Mouse (Mus musculus) cerebellum, adult 2 months (tissue): ENCODE results near the gene Snx21. TPM values are rescaled to one million over a fixed set of nuclear protein-coding genes. Genes with fewer than 3 reads are reported as not detected.

Source experiments
- DNase-seq, 2 experiments: peaks; one replicate each; pipeline ENCODE4 v3.0.0; 2021
- H3K27ac ChIP-seq: fragments of 200-500 bp; 2 replicates; pipeline ENCODE4 v1.5.1; 2012; ENCODE audit warnings: low read length, control low read depth, inconsistent platforms; ENCODE audit not compliant: insufficient read depth
- H3K27me3 ChIP-seq: fragments of 200-500 bp; 2 replicates; pipeline ENCODE4 v1.6.1; 2012; ENCODE audit warnings: inconsistent platforms, mild to moderate bottlenecking, low read length, moderate library complexity; ENCODE audit not compliant: control insufficient read depth, insufficient read depth
- H3K4me1 ChIP-seq: fragments of 200-500 bp; 2 replicates; pipeline ENCODE4 v1.6.1; 2011; ENCODE audit warnings: low read length; ENCODE audit not compliant: control insufficient read depth, insufficient read depth
- H3K4me3 ChIP-seq: fragments of 200-500 bp; replicated peaks from 2 replicates; pipeline ENCODE3; 2011; ENCODE audit warnings: mild to moderate bottlenecking, low read depth, low read length, control low read depth; ENCODE audit not compliant: insufficient read depth
- CTCF ChIP-seq: fragments of 200-500 bp; IDR thresholded peaks from 2 replicates; pipeline ENCODE4 v1.5.1; 2011; ENCODE audit warnings: low read depth, mild to moderate bottlenecking, control low read depth, low read length, moderate library complexity, borderline replicate concordance; ENCODE audit not compliant: insufficient read depth
- POLR2A ChIP-seq: fragments of 200-500 bp; IDR thresholded peaks from 2 replicates; pipeline ENCODE4 v1.6.1; 2011; ENCODE audit warnings: low read length, control low read depth, borderline replicate concordance; ENCODE audit not compliant: insufficient read depth
- WGBS: fragments of 180-500 bp; shearing (Covaris S2); methylation state at CpG from one replicate; pipeline ENCODE4 v1.1.7; 2018; 5-methylcytosine and 5-hydroxymethylcytosine counted together
- polyA plus RNA-seq: library from polyadenylated mRNA; depleted of rRNA; stranded (reverse); fragments of >200 nt; gene quantifications from 2 replicates; pipeline ENCODE4 v1.2.3, GENCODE M21; 2012

Snx21 gene
- polyA plus RNA-seq, 1 experiment: 70.7 TPM

- Histone ChIP-seq H3K27ac (no peak overlapping the region), H3K4me1 (peaks cover 7% of the 10 kb centered on the region), H3K4me3 (no peak overlapping the region), H3K27me3 (no peaks in the 10 kb centered on the region)
- TF ChIP-seq POLR2A (no peak), CTCF (no peak)
- DNase-seq: no peak
- 86% methylated on average over 5 of the region's 5 CpGs for WGBS
Measured at GRCm38 (mm10) chr2:164773989-164774364, 11.6 kb upstream of the Snx21 start.

DNA sequence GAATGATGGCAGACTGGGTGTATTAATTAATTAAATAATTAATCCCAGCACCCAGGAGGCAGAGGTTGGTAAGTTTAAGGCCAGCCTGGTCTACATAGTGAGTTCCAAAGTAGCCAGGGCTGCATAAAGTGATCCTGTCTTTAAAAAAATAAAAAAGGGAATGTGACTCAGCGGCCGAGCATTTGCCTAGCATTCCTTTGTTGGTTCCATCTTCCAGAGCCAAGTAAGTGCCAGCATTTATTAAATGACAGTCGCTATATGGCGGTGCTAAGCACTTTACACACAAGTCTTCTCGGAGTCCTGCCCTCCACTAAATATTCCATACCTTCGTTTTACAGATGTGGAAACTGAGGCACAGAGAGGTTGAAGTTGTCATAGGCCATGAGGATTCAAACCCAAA is 9.5 kb upstream of the Snx21 start:
- H3K4me1 ChIP-seq: peaks cover 10% of the 10 kb centered on the region
- TF ChIP-seq POLR2A: no peak
- no peak for TF ChIP-seq CTCF
- DNase-seq: no peak
- 88% methylated on average over 6 of the region's 6 CpGs for WGBS
- no peak overlapping the region for H3K4me3 ChIP-seq
- no peak overlapping the region for H3K27ac ChIP-seq
- H3K27me3 ChIP-seq: no peaks in the 10 kb centered on the region

GRCm38 (mm10) chr2:164776801-164777200 is 8.8 kb upstream of the Snx21 start:
- H3K4me1 ChIP-seq: peaks cover 10% of the 10 kb centered on the region
- 67% methylated on average over 17 of the region's 17 CpGs for WGBS
- TF ChIP-seq POLR2A (no peak), CTCF (no peak)

GRCm38 (mm10) chr2:164777246-164778014 is 8.2 kb upstream of the Snx21 start:
- 80% methylated on average over 30 of the region's 30 CpGs for WGBS
- no peak for DNase-seq
- Histone ChIP-seq H3K27me3 (no peaks in the 10 kb centered on the region), H3K4me1 (peaks cover 10% of the 10 kb centered on the region), H3K27ac (no peak overlapping the region), H3K4me3 (no peak overlapping the region)
- TF ChIP-seq CTCF: no peak
- no peak for TF ChIP-seq POLR2A

More at GRCm38 (mm10) chr2:164776801-164777200, 8.8 kb upstream of the Snx21 start:
- H3K4me3 ChIP-seq: no peak overlapping the region
- no peak overlapping the region for H3K27ac ChIP-seq
- H3K27me3 ChIP-seq: no peaks in the 10 kb centered on the region
- no peak for DNase-seq

- no peaks in the 10 kb centered on the region for H3K27me3 ChIP-seq
- 93% methylated on average over 11 of the region's 11 CpGs for WGBS
- H3K4me1 ChIP-seq: peaks cover 10% of the 10 kb centered on the region
- H3K27ac ChIP-seq: no peak overlapping the region
- TF ChIP-seq CTCF (no peak), POLR2A (no peak)
- DNase-seq: no peak
- H3K4me3 ChIP-seq: no peak overlapping the region
Measured at GRCm38 (mm10) chr2:164778015-164778287, 7.7 kb upstream of the Snx21 start.

DNA sequence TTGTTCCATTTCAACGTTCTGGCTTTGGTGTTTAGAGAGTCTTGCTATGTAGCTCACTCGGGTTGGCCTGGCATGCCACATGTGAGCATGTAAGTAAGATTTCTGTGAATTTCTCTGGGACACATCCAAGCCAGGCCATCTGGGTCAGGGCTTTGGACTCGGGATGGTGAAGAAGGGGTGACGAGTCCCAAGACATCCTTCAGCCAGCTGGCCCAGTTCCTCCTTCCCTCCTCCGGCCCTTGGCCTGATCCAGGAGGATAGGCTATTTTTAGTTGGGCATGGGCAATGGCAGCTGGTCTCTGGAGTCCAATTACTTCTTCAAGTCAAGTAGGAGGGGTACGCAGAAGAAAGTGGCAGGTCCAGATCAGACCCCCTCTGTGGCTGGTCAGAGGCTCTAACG is 6.8 kb upstream of the Snx21 start:
- TF ChIP-seq CTCF (no peak), POLR2A (no peak)
- Histone ChIP-seq H3K4me3 (no peak overlapping the region), H3K27ac (no peak overlapping the region), H3K4me1 (peaks cover 10% of the 10 kb centered on the region), H3K27me3 (no peaks in the 10 kb centered on the region)
- WGBS: 12% methylated on average over 7 of the region's 7 CpGs
- DNase-seq: peak in 1 of 2 experiments; percentile 55

DNA sequence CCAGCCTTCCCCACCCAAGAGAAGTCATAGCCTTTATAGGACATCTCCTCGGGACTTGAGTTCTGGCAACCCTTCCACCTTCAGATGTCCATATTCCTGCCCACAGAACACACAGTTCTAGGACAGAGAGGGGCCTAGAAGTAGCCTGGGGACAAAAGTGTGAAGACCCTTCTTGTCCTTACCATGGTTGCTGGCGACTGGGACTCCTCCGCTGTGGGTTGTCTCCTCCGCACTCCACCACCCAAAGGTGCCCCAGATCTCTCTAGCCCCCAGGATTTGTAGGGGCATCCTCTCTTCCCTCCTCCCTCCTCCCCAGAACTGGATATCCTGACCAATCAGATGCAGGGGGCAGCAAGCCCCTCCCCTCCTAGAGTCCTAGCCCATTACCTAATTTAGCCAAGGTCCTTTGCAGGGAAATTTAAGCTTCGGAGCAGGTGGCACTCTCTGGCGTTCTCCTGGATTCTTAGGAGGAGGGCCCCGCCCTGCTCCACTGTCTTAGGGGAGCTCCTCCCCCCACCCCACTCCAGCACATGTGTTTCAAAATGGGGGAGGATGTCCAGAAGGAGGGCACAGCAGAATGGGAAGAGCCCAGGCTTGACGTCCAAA is 6.0 kb upstream of the Snx21 start, which contains the start of gene Tnnc2:
TSS of gene Tnnc2 (minus strand) at position 487 of the 606 bp plus-strand sequence.
- no peaks in the 10 kb centered on the region for H3K27me3 ChIP-seq
- WGBS: 75% methylated on average over 8 of the region's 8 CpGs
- peaks cover 10% of the 10 kb centered on the region for H3K4me1 ChIP-seq
- TF ChIP-seq POLR2A: no peak
- TF ChIP-seq CTCF: no peak
- H3K4me3 ChIP-seq: no peak within 1 kb of the TSS
- no peak within 1 kb of the TSS for H3K27ac ChIP-seq
- DNase-seq: no peak

DNA sequence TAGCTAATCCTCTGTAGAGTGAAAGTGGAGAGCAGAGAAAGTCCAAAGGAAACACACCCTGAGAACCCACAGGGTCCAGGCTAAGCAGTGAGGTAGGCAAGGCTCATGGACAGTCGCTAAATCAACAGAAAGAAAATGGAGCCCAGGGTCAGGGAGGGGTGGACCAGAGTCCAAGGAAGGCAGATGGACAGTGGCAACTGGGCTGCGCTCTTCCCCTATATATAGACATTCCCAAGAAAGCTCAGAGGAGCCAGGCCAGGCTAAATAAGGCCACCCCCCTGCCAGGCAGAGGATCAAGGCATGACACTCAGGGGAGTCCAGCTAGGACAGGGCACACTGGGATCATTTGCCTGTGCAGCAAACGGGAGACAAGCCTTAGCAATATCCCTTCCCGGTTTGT is 3.7 kb upstream of the Snx21 start:
- DNase-seq: no peak
- Histone ChIP-seq H3K4me3 (no peak overlapping the region), H3K4me1 (peaks cover 10% of the 10 kb centered on the region), H3K27me3 (no peaks in the 10 kb centered on the region), H3K27ac (no peak overlapping the region)
- TF ChIP-seq CTCF (no peak), POLR2A (no peak)
- WGBS: 43% methylated on average over 4 of the region's 4 CpGs
